Mouse (Mus musculus) skeletal muscle tissue, postnatal 0 days (tissue): ENCODE measurements around the gene Wnk2. TPM values are rescaled to one million over a fixed set of nuclear protein-coding genes. Genes with fewer than 3 reads are reported as not detected.

Experiments used
- polyA plus RNA-seq: library from polyadenylated mRNA; unstranded; fragments of >200 nt; fragmentation: Nextera tagmentation; extraction: Ambion mirVana; gene quantifications from 2 replicates; pipeline ENCODE4 v1.2.1, GENCODE M21; 2015

The Wnk2 gene
- 3.9 and 5.2 TPM in 2 replicates for polyA plus RNA-seq

GRCm38 (mm10) chr13:49147858-49148226, at the start of gene Wnk2:
Gene Wnk2 (minus strand): TSS chr13:49148014.

GRCm38 (mm10) chr13:49187288-49188218, 39.7 kb upstream of the Wnk2 start, which contains the start of gene Ninj1:
Gene Ninj1 (plus strand): TSS chr13:49187485.

Other genes starting within 250 kb of the Wnk2 start
- gene Fam120a, start 180.0 kb downstream of the Wnk2 start, polyA plus RNA-seq, result 15.0 and 15.4 TPM in 2 replicates
- 58.8 and 62.0 TPM in 2 replicates for gene Ninj1, start 39.5 kb upstream of the Wnk2 start, polyA plus RNA-seq
- gene Card19, start 68.0 kb upstream of the Wnk2 start, polyA plus RNA-seq, result 97.6 and 99.6 TPM in 2 replicates
- gene Susd3, start 100.7 kb upstream of the Wnk2 start, polyA plus RNA-seq, result 1.0 and 1.3 TPM in 2 replicates
- 0.05 and 0.19 TPM in 2 replicates for gene Fgd3, start 172.3 kb upstream of the Wnk2 start, polyA plus RNA-seq
- gene Bicd2, start 193.6 kb upstream of the Wnk2 start, polyA plus RNA-seq, result 20.2 and 20.9 TPM in 2 replicates